Mouse (Mus musculus) cerebellum, adult 8-10 months (tissue): ENCODE measurements around the gene 4930518I15Rik.
"Not testable (repeated sequence)": the region's sequence is repeated elsewhere in the genome, so short reads cannot be mapped to it uniquely, and the experiment has no call there.

ENCODE experiments used
- DNase-seq: peaks from one replicate; pipeline ENCODE4 v3.0.0; 2022

The 4930518I15Rik gene

GRCm38 (mm10) chr2:156874760-156875510 is 17.2 kb upstream of the 4930518I15Rik start:
- peak; percentile 93 for DNase-seq

- DNase-seq: no peak
Measured at GRCm38 (mm10) chr2:156874047-156874759, 16.5 kb upstream of the 4930518I15Rik start.

GRCm38 (mm10) chr2:156873629-156874028 is 15.9 kb upstream of the 4930518I15Rik start:
- DNase-seq: peak; percentile 78

- no peak for DNase-seq
Measured at GRCm38 (mm10) chr2:156870519-156870918, 12.8 kb upstream of the 4930518I15Rik start.

DNA sequence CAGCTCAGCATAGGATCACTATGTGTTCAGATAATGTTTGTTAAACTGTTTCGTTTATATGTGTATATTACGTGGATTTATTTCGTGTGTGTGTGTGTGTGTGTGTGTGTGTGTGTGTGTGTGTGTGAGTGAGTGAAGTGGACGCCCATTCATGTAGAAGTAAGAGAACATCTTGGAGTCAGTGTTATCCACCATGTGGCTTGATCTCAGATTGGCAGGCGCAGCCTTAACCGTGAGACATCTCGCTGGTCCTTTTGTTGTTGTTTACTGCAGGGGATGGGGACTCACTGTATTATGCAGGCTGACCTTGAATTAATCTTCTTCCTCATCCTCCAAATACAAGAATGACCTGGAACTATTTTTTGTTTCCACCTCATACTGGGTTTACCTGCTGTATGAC is 11.8 kb upstream of the 4930518I15Rik start:
- no peak for DNase-seq

DNA sequence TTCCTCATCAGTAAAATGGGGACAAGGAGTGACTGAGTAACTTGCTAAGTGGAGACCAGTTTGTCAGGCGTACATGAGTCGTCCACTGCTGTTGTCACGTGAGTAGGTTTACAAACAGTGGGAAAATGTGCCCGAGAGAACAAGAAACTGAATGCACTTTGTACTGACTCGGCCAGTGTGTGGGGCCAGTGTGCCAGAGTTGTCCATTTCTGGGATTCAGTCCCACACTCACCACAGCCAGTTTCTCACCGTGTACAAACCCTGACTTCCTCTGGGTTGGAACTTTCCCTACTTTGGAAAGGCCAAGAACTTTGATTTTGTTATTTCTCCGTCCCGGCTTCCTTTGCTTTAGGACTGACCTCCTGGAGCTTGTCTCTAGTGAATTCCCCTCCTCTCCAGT is 11.2 kb upstream of the 4930518I15Rik start:
- DNase-seq: no peak

DNA sequence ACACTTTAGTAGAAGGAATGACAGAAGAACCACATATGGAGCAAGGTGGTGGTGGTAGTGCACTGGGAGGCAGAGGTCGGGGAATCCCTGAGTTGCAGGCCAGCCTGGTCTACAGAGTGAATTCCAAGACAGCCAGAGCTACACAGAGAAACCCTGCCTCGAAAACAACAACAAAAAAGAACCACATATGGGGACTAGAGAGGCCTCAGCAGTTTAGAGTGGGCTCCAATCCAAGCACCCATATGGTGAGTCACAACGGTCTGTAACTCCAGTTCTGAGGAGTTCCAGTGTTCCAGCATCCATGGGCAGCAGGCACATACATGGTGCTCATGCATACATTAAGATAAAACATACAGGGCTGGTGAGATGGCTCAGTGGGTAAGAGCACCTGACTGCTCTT is 6.7 kb upstream of the 4930518I15Rik start:
- no peak for DNase-seq

GRCm38 (mm10) chr2:156863487-156864160 is 5.9 kb upstream of the 4930518I15Rik start:
- no peak for DNase-seq

DNA sequence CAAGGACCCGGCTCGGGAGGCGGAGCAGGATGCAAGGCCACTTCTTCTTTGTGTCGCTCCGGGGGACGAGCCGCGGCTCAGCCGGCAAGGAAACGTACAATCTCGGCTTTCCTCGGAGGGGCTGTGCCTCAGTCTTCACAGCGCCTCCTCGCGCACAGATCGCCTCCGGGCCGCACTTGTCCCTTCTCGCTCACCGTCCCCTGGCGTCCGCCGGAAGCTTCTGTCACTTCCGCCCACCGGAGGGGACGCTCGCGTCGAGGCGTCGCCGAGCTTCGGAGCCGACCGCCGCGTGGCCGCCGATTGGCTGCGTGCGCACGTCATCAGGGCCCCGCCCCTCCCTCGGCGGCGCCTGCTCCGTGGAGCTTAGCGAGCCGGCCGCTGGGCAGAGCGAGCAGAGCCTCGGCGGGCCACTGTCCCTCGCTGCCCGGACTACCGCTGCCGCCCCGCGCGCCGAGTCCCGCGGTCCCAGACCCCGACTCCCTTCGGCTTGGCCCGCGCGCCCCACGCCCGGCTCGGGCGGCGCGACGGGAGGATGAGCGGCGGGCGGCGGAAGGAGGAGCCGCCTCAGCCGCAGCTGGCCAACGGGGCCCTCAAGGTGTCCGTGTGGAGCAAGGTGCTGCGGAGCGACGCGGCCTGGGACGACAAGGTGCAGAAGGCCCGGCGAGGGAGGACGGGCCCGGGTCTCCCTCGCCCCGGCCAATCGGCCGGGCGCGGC is 5.2 kb upstream of the 4930518I15Rik start, which contains the start of gene Rab5if:
Gene Rab5if (plus strand): TSS at position 357 of the 715 bp plus-strand sequence.
- peak; percentile 96 for DNase-seq

GRCm38 (mm10) chr2:156862041-156862717 is 4.4 kb upstream of the 4930518I15Rik start:
- DNase-seq: no peak

GRCm38 (mm10) chr2:156858671-156859070 is 925 bp upstream of the 4930518I15Rik start:
- no peak for DNase-seq

DNA sequence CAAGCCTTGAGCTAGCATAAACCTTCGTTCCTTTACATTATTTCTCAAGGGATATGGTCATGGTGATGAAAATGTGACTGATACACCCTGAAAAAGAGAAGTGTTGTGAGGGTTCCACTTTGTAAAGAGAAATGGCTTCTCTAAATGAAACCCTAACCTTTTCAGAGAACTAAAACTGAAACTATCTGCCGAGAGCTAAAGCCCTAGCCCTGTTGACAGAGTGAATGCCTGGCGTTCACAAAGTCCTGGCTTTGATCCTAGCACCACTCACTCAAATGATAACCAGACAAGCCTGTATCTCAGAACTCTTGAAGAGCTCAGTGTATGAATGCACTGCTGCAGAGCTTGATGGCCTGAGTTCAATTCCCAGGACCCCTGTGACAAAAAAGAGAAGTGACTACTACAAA is 358 bp downstream of the 4930518I15Rik start:
- no peak for DNase-seq

DNA sequence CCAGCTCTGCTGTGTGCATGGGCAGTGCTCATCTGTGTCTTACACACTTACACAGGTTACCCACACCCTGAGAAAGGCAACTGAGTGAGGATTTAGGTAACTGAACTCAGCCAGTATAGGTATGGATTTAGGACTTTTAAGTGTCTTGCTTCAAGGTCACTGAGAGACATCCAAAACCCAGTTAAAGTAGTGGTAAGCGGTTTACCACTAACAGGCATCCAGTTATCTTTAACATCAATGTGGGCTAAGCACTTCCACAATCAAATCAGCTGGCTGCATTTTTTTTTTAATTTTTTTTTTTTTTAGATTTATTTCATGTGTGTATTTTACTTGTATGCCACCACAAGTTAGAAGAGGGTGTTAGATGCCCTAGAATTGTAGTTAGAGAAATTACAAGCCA is 1.4 kb downstream of the 4930518I15Rik start:
- no peak for DNase-seq

DNA sequence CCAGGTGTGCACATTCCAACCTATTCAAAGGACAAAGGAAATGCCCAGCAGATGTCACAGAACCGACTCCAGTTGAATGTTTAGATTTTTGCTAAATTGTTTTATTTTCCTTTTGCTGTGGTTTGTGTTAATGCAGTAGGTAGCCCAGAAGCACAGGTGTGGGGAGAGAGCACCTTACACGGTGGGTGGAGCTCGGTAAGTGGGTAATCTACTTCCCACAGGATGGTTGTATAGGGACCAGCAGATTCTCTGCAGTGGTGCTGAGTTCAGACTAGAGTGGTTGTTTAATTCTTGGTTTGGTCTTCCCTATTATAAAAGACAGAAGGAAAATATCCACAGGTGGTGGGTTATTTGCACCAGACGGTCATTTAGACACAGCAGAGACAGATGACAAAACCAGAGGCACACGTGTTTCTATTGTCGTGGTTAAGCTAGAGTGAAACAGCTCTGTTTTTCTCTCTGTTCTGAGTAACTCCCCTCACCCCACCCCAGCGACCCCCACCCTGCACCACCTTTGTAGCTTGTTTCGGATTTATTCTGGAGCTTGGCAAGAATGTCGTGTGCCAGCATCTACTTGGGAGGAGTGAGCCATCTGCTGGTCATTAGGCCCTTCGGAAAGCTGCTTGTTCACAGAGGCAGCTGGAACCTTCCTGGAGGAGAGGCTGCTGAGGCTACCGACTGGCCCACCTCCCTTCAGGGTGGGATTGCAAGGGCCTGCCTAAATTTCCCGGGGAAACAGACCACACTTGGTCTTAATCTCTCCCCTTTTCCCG is 3.6 kb downstream of the 4930518I15Rik start:
- not testable (repeated sequence) for DNase-seq

DNA sequence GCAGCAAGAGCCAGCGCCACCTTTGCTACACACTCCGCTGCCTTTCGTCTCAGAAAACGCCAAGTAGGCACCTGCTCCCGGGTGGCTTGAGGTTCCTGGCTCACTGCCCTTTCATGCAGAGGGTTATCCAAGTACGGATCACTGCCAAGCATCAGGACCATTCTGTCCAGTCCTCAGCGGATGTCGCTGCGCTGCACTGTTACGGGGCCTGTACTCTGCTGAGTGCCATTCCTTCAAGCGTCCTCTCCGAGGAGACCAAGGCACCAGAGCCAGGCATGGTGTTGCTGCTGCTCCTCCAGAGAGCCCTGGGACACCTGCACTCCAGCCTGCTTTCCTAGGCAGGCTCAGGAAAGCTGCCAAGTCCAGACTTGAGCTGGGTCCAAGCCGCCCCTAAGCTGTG is 4.2 kb downstream of the 4930518I15Rik start:
- not testable (repeated sequence) for DNase-seq

GRCm38 (mm10) chr2:156850505-156850904 is 7.2 kb downstream of the 4930518I15Rik start:
- no peak for DNase-seq

GRCm38 (mm10) chr2:156848526-156849182 is 9.1 kb downstream of the 4930518I15Rik start:
- DNase-seq: no peak

- no peak for DNase-seq
Measured at GRCm38 (mm10) chr2:156847653-156848052, 10.1 kb downstream of the 4930518I15Rik start.

DNA sequence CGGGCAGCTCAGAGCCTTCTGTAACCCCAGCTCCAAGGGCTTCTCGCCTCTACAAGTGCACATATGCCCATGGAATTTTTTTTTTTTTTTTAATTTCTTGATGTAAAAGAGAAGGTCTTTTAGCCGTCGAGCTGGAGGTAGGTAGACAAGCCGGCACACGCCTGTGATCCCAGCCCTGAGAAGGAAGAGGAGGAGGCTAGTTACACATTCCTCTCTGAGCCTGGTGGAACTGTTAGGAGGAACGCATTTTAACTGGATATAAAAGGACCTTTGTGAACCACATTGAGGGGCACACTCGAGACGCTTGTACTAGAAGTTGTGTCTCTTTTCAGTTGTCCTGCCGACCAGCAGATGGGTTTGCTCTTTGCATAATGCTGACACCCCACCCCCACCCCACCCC is 13.0 kb downstream of the 4930518I15Rik start:
- DNase-seq: no peak

DNA sequence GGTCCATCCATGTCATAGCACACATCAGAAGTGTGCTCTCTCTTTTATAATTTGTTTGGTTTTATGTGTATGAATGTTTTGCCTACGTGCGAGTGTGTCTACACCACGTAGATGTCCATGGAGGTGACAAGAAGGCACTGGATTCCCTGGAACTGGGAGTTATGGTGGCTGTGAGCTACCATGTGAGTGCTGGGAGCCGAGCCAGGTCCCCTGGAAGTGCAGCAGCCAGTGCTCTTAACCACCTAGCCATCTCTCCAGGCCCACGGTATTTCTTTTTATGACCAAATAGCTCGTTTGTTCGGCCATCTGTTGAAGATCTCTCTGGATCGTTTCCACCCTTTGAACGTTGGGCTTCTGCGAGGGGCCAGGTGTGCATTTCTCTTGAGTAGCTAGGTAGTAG is 14.4 kb downstream of the 4930518I15Rik start:
- no peak for DNase-seq

DNA sequence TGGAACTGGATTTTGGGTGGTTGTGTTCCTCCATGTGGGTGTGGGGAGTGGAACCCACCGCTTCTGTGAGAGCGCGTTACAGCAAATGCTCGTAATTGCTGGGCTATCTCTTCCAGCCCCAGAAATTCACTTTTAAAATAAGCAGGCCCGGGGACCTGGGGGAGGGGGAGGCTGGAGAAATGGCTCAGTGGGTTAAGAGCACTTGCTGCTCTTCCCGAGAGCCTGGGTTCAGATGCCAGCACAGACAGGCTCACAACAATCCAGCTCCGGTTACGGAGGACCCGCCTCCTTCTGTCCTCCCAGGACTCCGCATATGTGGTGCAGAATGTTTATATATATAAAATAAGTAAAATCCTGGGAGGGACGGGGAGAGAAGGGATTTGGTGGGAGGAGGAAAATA is 15.0 kb downstream of the 4930518I15Rik start:
- no peak for DNase-seq
